Mouse (Mus musculus) forebrain, embryonic 14.5 days (tissue): ENCODE data around the gene Prkar2b. TPM values are rescaled to one million over a fixed set of nuclear protein-coding genes. Genes with fewer than 3 reads are reported as not detected.

Experiments used
- ATAC-seq: fragments of 200-750 bp; cut with Nextera tagmentation; 2 replicates; pipeline ENCODE4 v1.8.0; 2017; ENCODE audit warnings: mild to moderate bottlenecking, moderate library complexity
- DNase-seq: peaks from one replicate; pipeline ENCODE4 v3.0.0-alpha.2; 2015; ENCODE audit warnings: low spot score
- H3K27ac ChIP-seq: fragments of 300-500 bp; sonication (generic); 2 replicates; pipeline ENCODE4 v1.5.1; 2014; ENCODE audit warnings: low read depth, mild to moderate bottlenecking, control low read depth, low read length, moderate library complexity
- H3K27me3 ChIP-seq: fragments of 300-500 bp; sonication (generic); replicated peaks from 2 replicates; pipeline ENCODE4 v1.6.1; 2014; ENCODE audit warnings: low read length, control low read depth, mixed read lengths; ENCODE audit not compliant: control insufficient read depth, insufficient read depth
- H3K36me3 ChIP-seq: fragments of 300-500 bp; sonication (generic); 2 replicates; pipeline ENCODE4 v1.6.1; 2014; ENCODE audit warnings: low read length, control low read depth; ENCODE audit not compliant: control insufficient read depth, insufficient read depth
- H3K4me1 ChIP-seq: fragments of 300-500 bp; sonication (generic); 2 replicates; pipeline ENCODE4 v1.6.1; 2014; ENCODE audit warnings: antibody characterized with exemption, low read length, control low read depth; ENCODE audit not compliant: control insufficient read depth, insufficient read depth
- H3K4me2 ChIP-seq: fragments of 300-500 bp; sonication (generic); 2 replicates; pipeline ENCODE4 v1.6.1; 2014; ENCODE audit warnings: mild to moderate bottlenecking, control low read depth, low read length
- H3K4me3 ChIP-seq: fragments of 300-500 bp; sonication (generic); 2 replicates; pipeline ENCODE4 v1.5.1; 2014; ENCODE audit warnings: low read depth, low read length, control low read depth
- H3K9ac ChIP-seq: fragments of 300-500 bp; sonication (generic); 2 replicates; pipeline ENCODE4 v1.6.1; 2014; ENCODE audit warnings: mild to moderate bottlenecking, low read length, control low read depth, moderate library complexity
- H3K9me3 ChIP-seq: fragments of 300-500 bp; sonication (generic); replicated peaks from 2 replicates; pipeline ENCODE4 v1.6.1; 2016; ENCODE audit warnings: low read length, control low read depth, mixed read lengths; ENCODE audit not compliant: control insufficient read depth
- WGBS: fragments of 180-500 bp; shearing (Covaris S2); extraction: QIAGEN DNeasy Blood & Tissue Kit; methylation state at CpG from one replicate; pipeline ENCODE4 v1.1.7; 2014; 5-methylcytosine and 5-hydroxymethylcytosine counted together
- polyA plus RNA-seq: library from polyadenylated mRNA; unstranded; fragments of >200 nt; fragmentation: Nextera tagmentation; extraction: Ambion mirVana; gene quantifications from 2 replicates; pipeline ENCODE4 v1.2.1, GENCODE M21; 2014

Gene Prkar2b
- polyA plus RNA-seq, 1 experiment from 2014 or later: 114 TPM

- Histone ChIP-seq H3K9me3 (no peaks in the 10 kb centered on the region), H3K9ac (no peak overlapping the region), H3K27me3 (no peaks in the 10 kb centered on the region), H3K36me3 (peaks cover 15% of the 10 kb centered on the region; the same call in 1 of the 2 replicates), H3K4me2 (no peak overlapping the region), H3K4me1 (no peaks in the 10 kb centered on the region), H3K27ac (no peak overlapping the region), H3K4me3 (no peak overlapping the region)
- no peak for DNase-seq
- ATAC-seq: no peak
- 77% methylated on average over 4 of the region's 4 CpGs for WGBS
Observed at GRCm38 (mm10) chr12:31955843-31956242, 105.3 kb downstream of the Prkar2b start.

- Histone ChIP-seq H3K4me3 (peak overlapping the region; percentile 39), H3K27me3 (no peaks in the 10 kb centered on the region), H3K9me3 (no peaks in the 10 kb centered on the region), H3K27ac (peak overlapping the region; percentile 78), H3K36me3 (no peaks in the 10 kb centered on the region), H3K9ac (peak overlapping the region; percentile 54), H3K4me2 (peak overlapping the region; percentile 68), H3K4me1 (peaks cover 3% of the 10 kb centered on the region; the same call in 1 of the 2 replicates)
- DNase-seq (no peak), ATAC-seq (no peak)
- 5% methylated on average over 9 of the region's 9 CpGs for WGBS
Observed at GRCm38 (mm10) chr12:31950659-31951031, 110.5 kb downstream of the Prkar2b start.

- Histone ChIP-seq H3K9ac (peak within 1 kb of the TSS; percentile 92), H3K27ac (peak within 1 kb of the TSS; percentile 99), H3K4me2 (peak within 1 kb of the TSS; percentile 68), H3K27me3 (no peaks in the 10 kb centered on the region), H3K36me3 (no peaks in the 10 kb centered on the region), H3K9me3 (no peaks in the 10 kb centered on the region), H3K4me1 (peaks cover 3% of the 10 kb centered on the region; the same call in 1 of the 2 replicates), H3K4me3 (peak within 1 kb of the TSS; percentile 87)
- peak; percentile 95 for ATAC-seq
- 1% methylated on average over 49 of the region's 71 CpGs for WGBS
- DNase-seq: peak; percentile 100
Observed at GRCm38 (mm10) chr12:31949759-31950658, 111.1 kb downstream of the Prkar2b start, which contains the start of gene Hbp1. Gene Hbp1, minus strand, starts transcription at chr12:31950535.

- Histone ChIP-seq H3K4me3 (peak overlapping the region; percentile 87), H3K9me3 (no peaks in the 10 kb centered on the region), H3K27ac (peak overlapping the region; percentile 99), H3K36me3 (no peaks in the 10 kb centered on the region), H3K4me2 (peak overlapping the region; percentile 65), H3K4me1 (peaks cover 3% of the 10 kb centered on the region; the same call in 1 of the 2 replicates), H3K27me3 (no peaks in the 10 kb centered on the region), H3K9ac (peak overlapping the region; percentile 92)
- ATAC-seq: peak; percentile 84
- DNase-seq: peak; percentile 96
- 1% methylated on average over 45 of the region's 58 CpGs for WGBS
Observed at GRCm38 (mm10) chr12:31949193-31949741, 111.8 kb downstream of the Prkar2b start.

- H3K9me3 ChIP-seq: no peaks in the 10 kb centered on the region
- peaks cover 3% of the 10 kb centered on the region; the same call in 1 of the 2 replicates for H3K4me1 ChIP-seq
- peak overlapping the region; percentile 87 for H3K4me3 ChIP-seq
- H3K27me3 ChIP-seq: no peaks in the 10 kb centered on the region
- peak overlapping the region; percentile 65 for H3K4me2 ChIP-seq
- WGBS: 17% methylated on average over 7 of the region's 7 CpGs
- peak overlapping the region; percentile 92 for H3K9ac ChIP-seq
- H3K27ac ChIP-seq: peak overlapping the region; percentile 99
- peaks cover 6% of the 10 kb centered on the region for H3K36me3 ChIP-seq
- DNase-seq (peak; percentile 12), ATAC-seq (no peak)
Observed at GRCm38 (mm10) chr12:31948101-31949000, 112.7 kb downstream of the Prkar2b start.

- no peak for ATAC-seq
- H3K9ac ChIP-seq: no peak overlapping the region
- H3K27me3 ChIP-seq: no peaks in the 10 kb centered on the region
- peaks cover 3% of the 10 kb centered on the region; the same call in 1 of the 2 replicates for H3K4me1 ChIP-seq
- no peaks in the 10 kb centered on the region for H3K9me3 ChIP-seq
- H3K36me3 ChIP-seq: peaks cover 14% of the 10 kb centered on the region
- WGBS: 93% methylated on average over 5 of the region's 5 CpGs
- no peak overlapping the region for H3K4me3 ChIP-seq
- H3K4me2 ChIP-seq: no peak overlapping the region; the same call in 1 of the 2 replicates
- DNase-seq: peak; percentile 22
- no peak overlapping the region for H3K27ac ChIP-seq
Observed at GRCm38 (mm10) chr12:31947476-31947875, 113.6 kb downstream of the Prkar2b start.

- no peak for DNase-seq
- WGBS: 100% methylated on average over 2 of the region's 2 CpGs
- no peak for ATAC-seq
- no peak overlapping the region for H3K27ac ChIP-seq
- H3K9me3 ChIP-seq: no peaks in the 10 kb centered on the region
- no peak overlapping the region for H3K9ac ChIP-seq
- no peak overlapping the region for H3K4me2 ChIP-seq
- H3K36me3 ChIP-seq: peaks cover 36% of the 10 kb centered on the region
- no peaks in the 10 kb centered on the region for H3K27me3 ChIP-seq
- no peak overlapping the region for H3K4me3 ChIP-seq
- H3K4me1 ChIP-seq: peaks cover 3% of the 10 kb centered on the region; the same call in 1 of the 2 replicates
Observed at GRCm38 (mm10) chr12:31944405-31944804, 116.7 kb downstream of the Prkar2b start.

DNA sequence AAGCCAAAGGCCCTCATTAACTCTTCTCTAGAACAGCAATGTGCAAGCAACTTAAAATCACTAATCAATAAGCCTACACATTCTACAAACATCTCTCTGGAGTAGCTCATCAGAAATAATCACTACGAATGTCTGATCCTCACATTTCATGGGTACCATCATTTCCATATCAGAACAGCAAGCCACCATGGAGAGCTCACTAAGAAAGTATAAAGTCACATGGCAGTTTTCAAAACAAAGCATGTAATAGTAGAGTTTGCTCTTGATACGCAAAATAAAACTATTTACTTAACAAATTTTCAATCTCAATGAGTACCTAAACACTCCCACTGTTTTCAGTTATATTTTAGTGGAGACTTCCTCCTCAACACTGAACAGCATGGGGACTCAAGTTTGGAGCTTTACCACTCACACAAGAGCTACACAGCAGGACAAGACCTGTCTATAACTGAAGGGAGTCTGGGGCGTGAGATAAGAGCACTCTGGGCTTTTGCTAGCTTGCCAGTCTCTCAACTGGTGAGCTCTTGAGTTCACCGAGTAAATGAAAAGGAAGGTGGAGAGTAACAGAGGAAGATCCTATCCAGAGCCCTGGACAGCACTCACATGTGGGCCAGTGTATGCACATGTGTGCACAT, 118.0 kb downstream of the Prkar2b start:
- H3K4me2 ChIP-seq: no peak overlapping the region
- no peak overlapping the region for H3K9ac ChIP-seq
- H3K9me3 ChIP-seq: no peaks in the 10 kb centered on the region
- no peaks in the 10 kb centered on the region for H3K4me1 ChIP-seq
- no peak overlapping the region for H3K27ac ChIP-seq
- DNase-seq (no peak), ATAC-seq (no peak)
- no peak overlapping the region for H3K4me3 ChIP-seq
- WGBS: 90% methylated on average over 4 of the region's 4 CpGs
- no peaks in the 10 kb centered on the region for H3K27me3 ChIP-seq
- H3K36me3 ChIP-seq: peaks cover 49% of the 10 kb centered on the region
